Mouse (Mus musculus): ENCODE data around the gene Ugt2b37. TPM values are rescaled to one million over a fixed set of nuclear protein-coding genes. Genes with fewer than 3 reads are reported as not detected.

Gene Ugt2b37
- polyA plus RNA-seq (2012; rRNA removed) = not detected in 2 replicates

GRCm38 (mm10) chr5:87254676-87255075 lies at the start of gene Ugt2b37:
TSS of gene Ugt2b37 (minus strand) at chr5:87254804.

Other genes starting within 250 kb of the Ugt2b37 start
- 9.5 and 10.6 TPM in 2 replicates for gene Ugt2b36, start 162.2 kb downstream of the Ugt2b37 start, polyA plus RNA-seq (2012; rRNA removed)
- 31.7 and 36.6 TPM in 2 replicates for gene Ugt2b5, start 114.5 kb downstream of the Ugt2b37 start, polyA plus RNA-seq (2012; rRNA removed)
- 0.99 and 1.9 TPM in 2 replicates for gene Ugt2a3, start 82.4 kb upstream of the Ugt2b37 start, polyA plus RNA-seq (2012; rRNA removed)
- 0.06 and 0.07 TPM in 2 replicates for gene Ugt2b38, start 169.4 kb upstream of the Ugt2b37 start, polyA plus RNA-seq (2012; rRNA removed)
- not detected in 2 replicates for gene Ugt2a2, start 227.5 kb upstream of the Ugt2b37 start, polyA plus RNA-seq (2012; rRNA removed)
- not detected in 2 replicates for gene Gm43638, start 232.0 kb upstream of the Ugt2b37 start, polyA plus RNA-seq (2012; rRNA removed)
- not detected in 2 replicates for gene Ugt2a1, start 236.1 kb upstream of the Ugt2b37 start, polyA plus RNA-seq (2012; rRNA removed)

Data from liver, embryonic 18 days (tissue).